8 mouse cellular contexts compared by ENCODE assay signal in the genomic region with DNA sequence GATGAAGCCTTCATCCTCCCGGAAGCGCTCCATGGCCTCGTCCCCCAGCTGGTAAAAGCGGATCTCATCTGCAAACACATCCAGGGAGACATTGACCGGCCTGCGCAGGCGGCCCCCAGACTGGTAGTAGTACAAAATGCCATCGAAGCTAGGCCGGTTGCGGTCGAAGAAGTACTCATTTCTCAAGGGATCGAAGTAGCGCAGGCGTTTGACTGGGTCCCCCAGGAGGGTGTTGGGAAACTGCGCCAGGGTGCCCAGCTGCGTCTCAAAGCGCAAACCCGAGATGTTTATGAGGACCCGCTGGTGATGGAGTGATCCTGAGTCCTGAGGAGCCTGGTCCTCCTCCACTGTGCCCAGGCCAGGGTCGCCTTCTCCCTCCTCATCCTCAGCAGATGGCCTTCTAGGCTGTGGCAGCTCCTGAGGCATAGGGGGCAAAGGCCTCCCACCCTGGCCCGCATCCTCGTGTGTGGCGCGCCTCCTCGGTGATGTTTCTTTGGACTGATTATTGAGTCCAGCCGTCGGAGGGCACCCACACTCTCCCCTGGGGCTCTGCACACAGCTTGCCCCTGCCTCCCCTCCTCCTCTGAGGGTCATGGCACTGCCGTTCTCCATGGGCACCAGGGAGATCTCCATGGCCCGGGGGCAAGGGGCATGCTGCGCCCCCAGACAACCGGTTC. TPM values are rescaled to one million over a fixed set of nuclear protein-coding genes. Genes with fewer than 3 reads are reported as not detected.
DNase-seq lines count a peak whose midpoint lies in the region; ATAC-seq and TF ChIP-seq lines count a peak whose summit lies in the region.

No protein-coding gene starts in this region.

- no peaks in the 10 kb centered on the region for H3K9me3 ChIP-seq in hindbrain, embryonic 11.5 days (ENCODE audit: control insufficient read depth, low read length)
- H3K9me3 ChIP-seq in midbrain, embryonic 12.5 days: no peaks in the 10 kb centered on the region

- intact Hi-C loops in gastrocnemius, adult 2 months (cut with DNase I): no loop called here
- intact Hi-C loops in gastrocnemius, postnatal 36 days (cut with DNase I): no loop called here

- H3K9ac ChIP-seq in hindbrain, embryonic 11.5 days (ENCODE audit: low read depth, low read length): peak overlapping the region; percentile 40
- 0 out of 2 replicates have a peak overlapping the region, but pooled peaks have one; percentile 37 for H3K9ac ChIP-seq in midbrain, embryonic 12.5 days (replicated peaks)

- TF ChIP-seq CTCF in gastrocnemius, adult 2 months (IDR thresholded peaks at IDR 0.05): no peak

- H3K27ac ChIP-seq in gastrocnemius, adult 2 months: peak overlapping the region; percentile 87
- H3K27ac ChIP-seq in brown adipose tissue, adult 24 weeks (replicated peaks; ENCODE audit: low read depth, low read length): peak overlapping the region; percentile 89
- H3K27ac ChIP-seq in hindbrain, embryonic 11.5 days (ENCODE audit: low read depth, low read length): peak overlapping the region; percentile 42; the same call in 1 of the 2 replicates
- H3K27ac ChIP-seq in midbrain, embryonic 12.5 days (replicated peaks): peak overlapping the region; percentile 68

- peaks cover 18% of the 10 kb centered on the region for H3K4me1 ChIP-seq in brown adipose tissue, adult 24 weeks (ENCODE audit: control insufficient read depth, insufficient read depth, insufficient read length, low read length)
- H3K4me1 ChIP-seq in hindbrain, embryonic 11.5 days (replicated peaks; ENCODE audit: control insufficient read depth, insufficient read depth, low read length): peaks cover 10% of the 10 kb centered on the region
- H3K4me1 ChIP-seq in midbrain, embryonic 12.5 days: peaks cover 22% of the 10 kb centered on the region

- peak overlapping the region; percentile 70 for H3K4me3 ChIP-seq in gastrocnemius, adult 2 months
- H3K4me3 ChIP-seq in brown adipose tissue, adult 24 weeks (ENCODE audit: insufficient read depth, low read depth, low read length): peak overlapping the region; percentile 70
- peak overlapping the region; percentile 18; the same call in 1 of the 2 replicates for H3K4me3 ChIP-seq in hindbrain, embryonic 11.5 days (ENCODE audit: low read depth, low read length)
- H3K4me3 ChIP-seq in midbrain, embryonic 12.5 days: peak overlapping the region; percentile 32

- peak overlapping the region; percentile 55 for H3K4me2 ChIP-seq in hindbrain, embryonic 11.5 days (replicated peaks; ENCODE audit: low read depth, low read length)
- H3K4me2 ChIP-seq in midbrain, embryonic 12.5 days (replicated peaks): peak overlapping the region; percentile 56

- DNase-seq in gastrocnemius, adult 2 months: no peak
- no peak for DNase-seq in gastrocnemius, postnatal 36 days
- DNase-seq in hindbrain, embryonic 11.5 days (ENCODE audit: low spot score): peak; percentile 30
- DNase-seq in urinary bladder, adult 18-20 months (ENCODE audit: low spot score in 2 of 2): no peak
- DNase-seq in testis, postnatal 10 days (ENCODE audit: low spot score): no peak
- no peak for DNase-seq in layer of hippocampus, adult 8-10 months (ENCODE audit: low spot score in 2 of 2)

- 8% methylated on average over 31 of the region's 31 CpGs for WGBS in hindbrain, embryonic 11.5 days
- whole genome bisulfite sequencing in midbrain, embryonic 12.5 days: 9% methylated on average over 31 of the region's 31 CpGs

- no peaks in the 10 kb centered on the region for H3K36me3 ChIP-seq in hindbrain, embryonic 11.5 days (ENCODE audit: control insufficient read depth, insufficient read depth, low read length)
- no peaks in the 10 kb centered on the region for H3K36me3 ChIP-seq in midbrain, embryonic 12.5 days

- ATAC-seq in hindbrain, embryonic 11.5 days (ENCODE audit: low FRiP score): peak; percentile 62
- ATAC-seq in midbrain, embryonic 12.5 days (ENCODE audit: low FRiP score, low read depth): peak; percentile 57

- peaks cover 8% of the 10 kb centered on the region for H3K27me3 ChIP-seq in hindbrain, embryonic 11.5 days (ENCODE audit: control insufficient read depth, insufficient read depth, low read length)
- H3K27me3 ChIP-seq in midbrain, embryonic 12.5 days: peaks cover 31% of the 10 kb centered on the region

RNA-seq across cellular contexts. Expression of a gene that starts 0.5 kb away (rescaled TPM):
- 10 to 100 TPM in 1 of 2 experiments, 1 to 10 TPM in 1; 3.8 to 10.3 TPM for total RNA-seq in gastrocnemius, adult 2 months (2021)
- total RNA-seq in gastrocnemius, postnatal 36 days (2021): 1 to 10 TPM; 3.7 to 4.3 TPM
- polyA plus RNA-seq in brown adipose tissue, adult 24 weeks (2012; ENCODE audit: insufficient read depth, insufficient read length, missing spikeins): 1.3 and 6.0 TPM in 2 replicates
- polyA plus RNA-seq in hindbrain, embryonic 11.5 days (2014; fragmentation: Nextera tagmentation; extraction: Ambion mirVana): 3.5 and 3.9 TPM in 2 replicates
- polyA plus RNA-seq in midbrain, embryonic 12.5 days (2016; fragmentation: Nextera tagmentation; extraction: Ambion mirVana): 2.4 and 5.7 TPM in 2 replicates
- total RNA-seq in layer of hippocampus, adult 8-10 months (2022): 1 to 10 TPM; 1.1 to 2.8 (median 1.7) TPM

Comparison
In these comparisons a context has a peak if more than half of its experiments do, and no peak if none do; other contexts are left out.
1. H3K4me3 ChIP-seq: peak in every context shown above with its lines; median percentile 70 in gastrocnemius, adult 2 months; 70 in brown adipose tissue, adult 24 weeks; 32 in midbrain, embryonic 12.5 days; 18 in hindbrain, embryonic 11.5 days.